Mouse (Mus musculus) erythroblast, embryonic 14.5 days (primary cell): ENCODE data around the gene Rin3.

Source experiments
- GATA1 ChIP-seq: IDR thresholded peaks from 2 replicates; pipeline ENCODE4 v1.6.1; 2012; ENCODE audit warnings: low read length, inconsistent platforms, mixed read lengths
- TAL1 ChIP-seq: IDR thresholded peaks from 3 replicates; pipeline ENCODE4 v1.6.1; 2012; ENCODE audit warnings: low read length, inconsistent platforms, mixed read lengths

DNA sequence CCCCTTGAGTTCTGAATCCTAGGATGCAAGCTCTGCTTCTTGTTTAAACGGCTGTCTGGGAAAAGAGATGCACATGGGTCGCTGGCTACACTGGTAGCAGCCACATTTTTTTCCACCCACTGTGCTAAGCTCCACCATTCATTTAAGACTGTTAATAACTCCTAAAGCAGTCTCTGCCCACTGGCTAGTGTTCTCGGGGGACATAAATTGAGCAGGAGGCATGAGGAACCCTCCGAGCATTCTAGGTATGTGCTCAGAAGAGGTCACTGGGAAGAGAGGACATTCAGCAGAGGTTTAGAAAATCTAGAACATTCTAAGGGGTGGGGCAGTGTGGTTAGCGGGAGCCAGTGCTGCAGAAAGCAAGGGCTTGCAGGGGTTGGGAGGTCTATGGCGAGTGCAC is 2.5 kb downstream of the Rin3 start:
- no peak for TF ChIP-seq TAL1
- TF ChIP-seq GATA1: no peak
